Mouse (Mus musculus) cerebellum, postnatal 36 days (tissue): ENCODE measurements at regions not wholly inside any gene's neighbourhood (a gene's known extent, or its start where the extent isn't known, plus 50 kb on each side); places are given as distances from the start of the nearest gene placed in this dataset.
A peak's percentile ranks its signal among the peaks of the same experiment; 100 is the strongest.

Experiments
- DNase-seq, 2 experiments: peaks; one replicate each; pipeline ENCODE4 v3.0.0; 2021 to 2022; ENCODE audit warnings: mixed read lengths in 2 of 2

DNA sequence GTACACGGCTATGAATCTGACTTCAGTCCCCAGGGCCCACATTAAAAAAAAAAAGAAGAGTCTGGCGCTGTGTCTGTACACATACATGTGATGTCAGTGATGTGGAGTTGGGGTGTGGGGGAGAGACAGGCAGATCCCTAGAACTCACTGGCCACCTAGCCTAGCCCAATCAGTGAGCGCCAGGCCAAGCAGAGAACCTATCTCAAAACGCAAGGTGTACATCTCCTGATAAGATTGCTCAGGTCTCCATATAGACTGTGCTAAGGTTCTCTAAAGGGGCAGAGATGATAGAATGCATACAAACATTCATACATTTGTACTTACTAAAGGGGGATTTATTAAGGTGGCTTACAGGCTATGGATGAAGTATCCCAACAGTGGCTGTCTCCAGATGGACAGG lies 225.5 kb upstream of the Hs6st1 start:
- no peak for DNase-seq

DNA sequence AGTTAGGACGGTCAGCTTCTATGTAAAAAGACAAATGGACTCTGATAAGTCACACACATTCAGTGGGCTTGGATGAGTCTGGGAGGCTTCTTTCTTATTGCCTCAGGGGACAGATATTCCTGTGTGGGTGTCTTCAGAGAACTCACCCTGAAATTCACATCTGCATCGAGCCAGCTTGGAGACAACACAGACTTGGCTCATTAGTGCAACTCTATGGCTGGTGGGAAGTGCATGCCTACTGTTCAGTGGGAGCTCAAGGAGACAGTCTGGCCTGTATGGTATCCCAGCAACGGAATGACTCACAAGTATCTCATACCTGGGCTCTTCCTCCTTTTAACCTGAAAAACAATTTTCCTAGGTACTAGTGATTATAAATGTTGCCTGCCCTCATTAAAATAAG lies 224.6 kb upstream of the Hs6st1 start:
- no peak for DNase-seq

- peak in 1 of 2 experiments; percentile 14 for DNase-seq
Measured at GRCm38 (mm10) chr1:35846224-35846936, 221.8 kb upstream of the Hs6st1 start.

GRCm38 (mm10) chr1:35848160-35848954 lies 219.8 kb upstream of the Hs6st1 start:
- DNase-seq, result no peak

DNA sequence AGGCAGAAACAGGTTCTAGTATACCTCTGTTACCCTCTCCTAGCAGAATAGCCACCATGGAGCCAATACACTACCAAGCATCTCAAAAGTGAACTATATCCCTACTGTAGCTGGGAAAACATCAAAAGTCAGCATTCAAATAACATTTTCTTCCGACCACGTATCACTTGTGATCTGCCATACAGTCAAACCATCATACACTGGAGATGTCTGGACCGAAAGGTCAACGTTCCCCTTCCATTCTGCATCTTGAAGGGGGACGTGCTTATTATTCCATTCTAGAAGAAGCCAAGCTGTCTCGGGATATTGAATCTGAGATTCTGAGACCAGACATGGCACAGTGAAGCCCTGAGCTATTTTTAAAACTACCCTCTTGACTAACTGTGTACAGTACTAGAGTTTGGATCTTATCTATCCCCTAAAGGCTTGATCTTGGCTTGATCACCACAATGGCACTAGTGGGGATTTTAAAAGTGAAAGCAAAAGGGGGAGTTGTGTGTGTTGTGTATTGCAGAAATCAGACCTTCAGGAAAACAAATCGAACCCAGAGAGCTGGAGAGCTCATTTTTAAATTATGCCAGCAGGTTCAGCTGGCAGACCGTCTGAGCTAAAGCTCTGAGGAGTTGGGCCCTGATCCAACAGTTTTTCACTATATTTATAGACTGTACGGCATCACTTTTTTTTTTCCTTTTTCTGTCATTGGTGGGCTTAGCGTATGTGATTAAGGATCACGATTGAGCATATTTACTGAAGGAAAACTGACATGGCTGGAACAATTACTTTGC lies 218.6 kb upstream of the Hs6st1 start:
- no peak for DNase-seq

- DNase-seq, result no peak
Measured at GRCm38 (mm10) chr1:35850191-35850545, 218.0 kb upstream of the Hs6st1 start.

DNA sequence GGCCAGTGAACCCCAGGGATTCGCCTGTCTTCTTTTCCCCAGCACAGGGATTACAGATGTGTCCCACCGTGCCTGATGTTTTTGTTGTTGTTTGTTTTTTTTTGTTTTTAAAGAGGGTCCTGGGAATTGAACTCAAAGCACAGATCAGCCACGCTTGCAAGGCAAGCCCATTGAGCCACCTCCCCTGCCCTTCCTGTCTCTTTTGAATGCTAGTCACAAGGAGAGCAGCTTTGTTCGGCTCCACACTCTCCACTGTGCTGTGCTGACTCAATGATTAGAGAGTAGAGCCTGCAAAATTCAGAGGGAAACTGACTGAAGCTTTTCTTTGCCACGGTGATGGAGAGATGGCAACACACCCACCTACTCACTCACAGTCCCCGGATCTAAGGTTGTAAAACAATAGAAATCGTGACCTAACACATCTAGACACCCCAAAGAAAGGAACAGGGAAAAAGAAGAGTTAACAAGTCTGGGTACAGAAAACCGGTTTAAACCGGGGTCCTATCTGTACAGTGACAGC lies 217.6 kb upstream of the Hs6st1 start:
- no peak for DNase-seq

DNA sequence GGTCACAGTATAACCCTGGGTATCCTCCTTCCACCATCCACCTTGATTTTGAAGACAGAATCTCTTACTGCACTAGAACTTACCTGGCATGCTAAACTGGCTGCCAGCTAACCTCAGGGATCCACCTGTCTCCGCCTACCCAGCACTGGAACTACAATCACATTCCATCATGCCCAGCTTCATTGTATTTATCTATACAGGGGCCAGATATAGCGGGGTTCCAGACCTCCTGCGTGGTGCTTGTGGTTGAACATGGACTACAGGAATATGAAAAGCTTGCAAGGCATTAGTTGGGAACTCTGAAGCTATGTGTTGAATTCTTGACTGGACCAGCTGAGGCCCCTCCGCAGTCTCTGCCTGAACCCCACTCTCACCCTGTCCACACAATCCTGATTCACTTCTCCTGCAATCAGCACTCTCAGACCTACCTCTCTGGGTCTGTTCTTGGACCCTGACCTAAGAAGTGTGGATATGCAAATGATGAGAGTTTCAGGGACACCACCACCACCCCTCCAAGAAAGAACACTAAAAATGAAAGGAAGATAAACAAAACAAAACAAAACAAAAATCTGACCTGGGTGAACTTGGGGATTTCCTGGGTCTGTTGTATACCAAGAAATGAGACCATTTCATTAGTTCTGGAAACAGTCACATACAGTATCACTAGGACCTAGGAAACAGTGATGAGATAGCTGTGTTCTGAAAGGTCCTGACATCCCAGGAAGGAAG lies 216.4 kb upstream of the Hs6st1 start:
- no peak for DNase-seq

GRCm38 (mm10) chr1:35853018-35853417 lies 215.2 kb upstream of the Hs6st1 start:
- DNase-seq, result no peak

DNA sequence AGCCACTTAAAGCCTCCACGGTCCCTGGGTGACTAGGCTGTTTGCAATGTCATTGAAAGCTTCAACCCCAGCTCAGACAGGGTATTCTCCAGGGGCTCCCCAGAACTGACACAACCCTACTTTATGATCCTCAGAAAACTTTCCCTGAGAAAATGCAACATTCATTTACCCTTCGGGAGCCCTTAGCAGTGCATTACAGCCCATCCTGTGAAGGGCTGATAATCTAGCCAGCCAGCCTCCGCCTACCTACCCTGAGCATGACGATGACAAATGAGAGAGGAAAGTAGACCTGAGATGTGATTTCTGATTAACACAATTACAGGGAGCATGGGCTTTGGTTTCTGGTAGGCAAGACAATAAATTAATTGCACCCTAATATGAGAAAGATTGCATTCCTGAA lies 212.6 kb upstream of the Hs6st1 start:
- no peak for DNase-seq

GRCm38 (mm10) chr1:35858342-35858741 lies 209.9 kb upstream of the Hs6st1 start:
- no peak for DNase-seq

DNA sequence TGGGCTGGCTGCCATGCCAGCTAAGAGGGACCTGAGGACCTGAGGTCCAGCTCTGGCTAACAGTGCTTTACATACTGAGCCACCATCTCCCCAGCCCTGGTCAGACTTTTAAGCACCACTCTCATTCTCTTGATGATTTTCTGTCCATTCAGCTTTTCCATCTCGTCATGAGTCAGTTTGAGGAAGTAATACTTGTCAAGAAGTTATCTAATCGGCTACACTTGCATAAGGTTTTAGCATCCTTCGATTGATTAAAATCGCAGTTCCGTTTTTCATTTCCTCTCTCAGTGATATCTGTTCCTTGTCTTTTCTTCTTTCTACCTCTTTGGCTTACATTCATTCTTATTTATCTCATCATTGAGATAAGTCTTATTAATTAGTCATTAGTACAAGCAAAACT lies 207.4 kb upstream of the Hs6st1 start:
- no peak for DNase-seq

GRCm38 (mm10) chr1:35862196-35862595 lies 206.0 kb upstream of the Hs6st1 start:
- DNase-seq, result no peak

DNA sequence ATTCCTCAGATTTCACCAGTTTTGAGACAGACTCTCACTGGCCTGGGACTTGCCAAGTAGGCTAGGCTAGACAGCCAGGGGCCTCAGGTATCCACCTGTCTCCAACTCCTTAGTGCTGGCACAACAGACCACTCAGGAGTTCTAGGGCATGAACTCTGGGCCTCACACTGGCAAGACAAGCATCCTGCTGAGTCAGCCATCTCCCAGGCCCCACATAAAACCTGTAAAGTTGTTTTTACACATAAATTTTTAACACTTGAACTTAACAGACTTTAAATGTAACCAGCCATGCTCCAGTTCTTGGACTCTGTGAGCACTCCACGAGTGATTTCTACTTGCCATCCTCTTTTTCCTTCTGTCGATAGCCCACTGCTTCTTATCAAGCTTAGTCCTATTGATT lies 205.5 kb upstream of the Hs6st1 start:
- no peak for DNase-seq

DNA sequence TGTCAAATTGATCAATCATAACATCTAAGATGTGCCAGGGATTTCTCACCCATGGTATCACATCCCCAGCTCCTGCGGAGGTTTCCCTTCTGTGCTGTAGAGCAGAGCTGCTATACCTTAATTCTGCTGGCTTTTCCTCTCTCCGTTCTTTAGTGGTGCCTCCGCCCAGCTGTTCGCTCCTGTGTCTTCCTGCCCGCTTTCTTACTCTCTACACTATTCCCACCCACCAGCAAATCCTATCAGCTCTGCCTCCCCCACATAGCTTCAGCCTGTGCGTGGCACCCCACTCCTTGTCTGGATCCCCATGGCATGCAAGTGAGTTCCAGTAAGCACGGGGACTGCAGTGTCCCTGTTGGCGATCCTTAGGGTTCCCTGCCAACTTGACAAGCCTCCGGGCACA lies 204.0 kb upstream of the Hs6st1 start:
- DNase-seq, result no peak

- no peak for DNase-seq
Measured at GRCm38 (mm10) chr1:35865263-35865662, 202.9 kb upstream of the Hs6st1 start.

GRCm38 (mm10) chr1:35866643-35867042 lies 201.6 kb upstream of the Hs6st1 start:
- DNase-seq, result no peak

- no peak for DNase-seq
Measured at GRCm38 (mm10) chr1:35869381-35870143, 198.6 kb upstream of the Hs6st1 start.

GRCm38 (mm10) chr1:35870144-35870827 lies 197.9 kb upstream of the Hs6st1 start:
- no peak for DNase-seq

GRCm38 (mm10) chr1:35873038-35873437 lies 195.2 kb upstream of the Hs6st1 start:
- peak; percentile 74 to 78 for DNase-seq

DNA sequence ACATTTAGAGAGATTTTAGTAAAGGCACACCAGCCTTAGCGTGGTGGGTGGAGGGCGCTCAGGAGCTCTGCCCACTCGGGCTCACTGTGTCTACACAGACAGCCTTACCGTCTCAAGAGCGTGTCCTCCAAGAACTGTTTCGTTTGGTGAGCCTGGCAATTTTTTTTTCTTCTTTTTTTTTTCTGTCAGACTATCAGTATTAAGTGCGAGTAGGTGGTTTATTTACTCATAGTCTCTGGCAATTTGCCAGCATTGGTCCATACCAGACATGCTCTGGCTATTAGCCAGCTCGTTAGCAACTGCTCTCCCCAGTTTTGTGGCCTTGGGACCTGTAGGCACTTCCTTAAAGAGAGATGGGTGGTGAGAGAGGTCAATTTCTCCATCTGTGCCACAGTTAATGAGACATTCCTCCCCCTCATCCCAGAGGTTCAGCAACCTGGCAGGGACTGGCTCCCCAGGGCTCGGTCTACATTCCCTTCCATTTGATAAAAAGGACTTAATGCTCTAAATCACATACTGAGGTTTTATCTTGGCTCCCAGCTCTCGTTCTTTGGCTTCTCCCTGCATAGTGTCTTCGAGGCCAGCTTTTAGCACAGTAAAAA lies 192.9 kb upstream of the Hs6st1 start:
- DNase-seq, result peak in 1 of 2 experiments; percentile 31
